Mouse (Mus musculus) cerebellum, adult 8-10 months (tissue): Measurements from ENCODE around the gene Gli3.

Experiments used
- DNase-seq: peaks from one replicate; pipeline ENCODE4 v3.0.0; 2022

Gli3 gene

DNA sequence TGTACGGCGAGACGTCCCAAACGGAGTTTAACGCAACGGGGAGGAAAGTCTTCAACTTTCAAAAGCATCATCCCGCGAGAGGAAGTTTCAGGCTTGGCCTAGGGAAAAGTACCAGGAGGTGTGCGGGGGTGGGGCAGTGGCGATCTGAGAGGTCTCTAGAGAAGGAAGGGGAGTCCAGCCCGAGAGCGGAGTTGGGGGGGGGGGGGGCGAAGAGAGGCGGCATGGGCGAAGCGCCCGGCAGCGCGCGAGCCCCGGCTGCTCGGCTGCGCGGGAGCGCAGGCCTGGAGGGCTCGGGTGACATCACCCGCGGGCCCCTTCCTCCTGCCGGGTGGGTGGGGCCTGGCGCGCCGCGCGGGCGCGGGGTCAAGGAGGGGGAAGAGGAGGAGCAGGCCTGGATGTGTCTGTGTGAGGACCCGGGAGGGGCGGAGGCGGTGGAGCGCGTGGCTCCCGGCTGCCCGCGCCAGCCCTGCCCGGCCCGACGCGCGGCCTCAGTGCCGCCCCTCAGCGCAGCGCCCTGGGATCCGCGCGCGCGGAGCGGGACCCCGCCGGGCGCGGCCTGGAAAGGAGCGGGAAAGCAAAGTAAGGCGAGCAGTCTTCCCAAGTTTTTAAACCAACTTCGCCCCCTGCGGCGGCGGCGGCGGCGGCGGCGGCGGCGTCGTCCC lies at the start of gene Gli3:
TSS of gene Gli3 (plus strand) at position 406 of the 662 bp plus-strand sequence.
- DNase-seq: no peak

DNA sequence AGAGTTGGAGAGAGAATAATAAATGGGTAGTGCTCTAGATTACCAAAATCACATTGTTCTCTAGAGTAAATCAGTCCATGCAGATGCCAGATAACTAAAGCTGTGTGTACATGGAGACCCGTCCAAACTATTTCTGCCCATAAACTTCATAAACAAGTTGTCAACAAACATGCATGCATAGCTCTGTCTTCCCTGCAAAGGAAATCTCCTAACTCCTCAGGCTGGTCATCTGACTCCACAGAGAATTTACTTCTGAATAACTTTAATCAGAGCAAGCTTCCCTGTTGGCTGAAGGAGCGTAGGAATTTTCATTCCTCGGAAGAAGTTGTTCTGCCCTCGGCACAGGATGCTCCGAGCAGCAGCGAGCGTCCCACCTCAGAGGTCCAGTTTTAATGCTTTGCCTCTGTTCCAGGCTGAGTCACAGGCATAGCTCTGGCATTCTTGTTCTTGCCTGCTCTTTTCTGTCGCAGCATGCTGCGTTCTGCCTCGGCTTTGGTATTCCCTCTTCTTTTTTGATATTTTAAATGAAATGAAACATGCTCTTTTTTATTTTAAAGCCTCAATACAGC lies 41.8 kb upstream of the Gli3 start:
- no peak for DNase-seq

DNA sequence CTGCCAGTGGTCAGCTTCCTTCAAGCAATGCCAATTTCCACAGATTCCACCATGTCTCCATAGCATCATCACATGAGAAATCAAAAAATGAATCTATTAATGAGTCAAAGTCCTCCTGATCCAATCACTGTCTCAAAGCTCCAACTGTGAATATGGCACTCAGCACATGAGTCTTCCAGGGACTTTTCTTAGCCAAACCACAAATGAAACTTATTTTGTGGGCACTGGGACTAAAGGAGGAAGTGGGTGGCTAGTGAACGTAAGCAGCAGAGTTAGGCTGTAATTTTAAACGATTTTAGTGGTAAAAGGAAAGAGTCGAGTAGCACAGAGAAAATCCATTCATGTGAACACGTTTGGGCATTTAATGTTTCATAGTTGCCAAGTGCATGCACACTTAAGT lies 21.0 kb upstream of the Gli3 start:
- DNase-seq: no peak

DNA sequence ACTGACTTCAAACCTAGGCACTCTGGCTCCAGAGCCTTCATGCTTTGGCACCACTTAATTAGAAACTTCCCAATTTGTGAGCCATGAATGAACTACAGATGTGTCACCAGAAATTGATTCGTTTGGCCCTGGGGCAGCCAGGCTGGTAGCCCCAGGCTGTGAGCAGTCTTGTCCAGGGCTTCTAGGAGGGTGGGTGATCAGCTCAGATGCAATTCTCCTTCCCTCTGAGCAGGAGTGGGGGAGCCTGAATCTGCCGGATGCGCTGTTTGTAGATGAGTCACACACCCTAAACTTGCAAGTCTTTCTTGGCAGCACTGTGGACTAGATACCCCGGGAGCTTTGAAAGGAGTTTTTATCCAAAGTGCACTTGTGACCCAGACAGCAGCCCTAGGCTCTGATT lies 18.7 kb upstream of the Gli3 start:
- no peak for DNase-seq

DNA sequence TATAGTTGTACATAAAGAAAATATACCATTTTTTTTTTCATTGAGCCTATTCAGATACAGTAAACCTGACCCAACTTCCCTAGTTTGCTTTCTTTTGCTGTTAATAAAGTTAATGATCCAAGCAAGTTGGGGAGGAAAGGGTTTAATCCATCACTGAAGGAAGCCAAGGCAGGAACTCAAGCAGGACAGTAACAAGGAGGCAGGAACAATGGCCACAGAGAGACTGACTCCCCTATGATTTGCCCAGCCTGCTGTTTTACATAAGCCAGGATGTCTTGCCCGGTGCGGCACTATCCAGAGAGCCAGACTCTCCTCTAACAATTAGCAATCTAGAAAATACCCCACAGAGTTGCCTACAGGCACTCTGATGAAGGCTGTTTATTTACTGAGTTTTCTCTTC lies 17.4 kb upstream of the Gli3 start:
- no peak for DNase-seq

DNA sequence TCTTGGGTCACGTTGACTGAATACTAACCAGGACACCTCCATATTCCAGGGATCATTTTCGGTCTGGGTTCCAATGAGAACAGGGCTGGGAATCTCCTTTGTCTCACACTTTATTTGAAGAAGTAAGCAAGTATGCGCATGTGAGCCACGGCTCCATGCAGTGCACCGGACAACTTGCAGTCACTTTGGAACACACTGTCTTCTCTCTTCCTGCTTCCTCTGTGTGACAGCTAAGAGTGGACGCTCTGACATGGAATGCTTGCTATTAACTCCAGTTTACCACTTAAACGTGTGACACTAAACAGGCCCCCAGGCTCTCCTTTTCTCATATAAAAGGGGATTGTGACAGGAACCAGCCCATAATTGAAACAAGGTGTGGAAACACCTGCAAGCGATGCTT lies 17.0 kb upstream of the Gli3 start:
- no peak for DNase-seq

DNA sequence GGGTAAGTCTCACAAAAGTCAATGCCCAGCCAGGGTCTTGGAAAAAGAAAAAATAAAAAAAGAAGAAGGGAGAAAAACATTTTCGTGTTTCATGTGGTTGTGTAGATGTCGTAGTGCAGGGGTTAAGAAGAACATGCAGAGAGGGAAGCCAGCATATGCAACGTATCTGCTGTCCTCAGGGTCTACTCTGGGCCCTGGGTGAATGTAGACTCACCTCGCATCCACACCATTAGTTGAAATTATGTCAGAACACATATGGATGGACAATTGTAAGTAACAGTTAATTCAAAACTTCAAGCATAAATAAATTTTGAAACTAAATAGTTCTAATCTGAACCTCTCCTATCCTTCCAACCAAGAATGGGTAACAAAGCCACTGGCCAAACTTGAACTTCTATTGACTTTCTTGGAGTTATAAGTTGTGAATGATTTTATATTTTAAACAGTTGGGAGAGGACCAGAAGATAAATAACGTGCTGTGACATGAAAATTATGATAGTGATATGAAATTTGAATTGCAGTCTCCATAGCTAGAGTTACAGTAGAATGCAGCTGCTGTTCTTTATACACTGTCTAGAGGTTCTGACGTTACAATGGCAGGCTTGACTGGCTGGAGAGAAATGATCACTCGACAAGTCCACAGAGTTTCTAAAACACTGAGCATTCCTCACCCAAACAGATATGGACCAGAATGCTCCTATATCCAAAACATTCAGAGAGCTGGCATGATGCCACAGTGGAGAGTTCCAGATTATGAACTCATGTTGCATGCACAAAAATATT lies 16.1 kb upstream of the Gli3 start:
- DNase-seq: no peak

DNA sequence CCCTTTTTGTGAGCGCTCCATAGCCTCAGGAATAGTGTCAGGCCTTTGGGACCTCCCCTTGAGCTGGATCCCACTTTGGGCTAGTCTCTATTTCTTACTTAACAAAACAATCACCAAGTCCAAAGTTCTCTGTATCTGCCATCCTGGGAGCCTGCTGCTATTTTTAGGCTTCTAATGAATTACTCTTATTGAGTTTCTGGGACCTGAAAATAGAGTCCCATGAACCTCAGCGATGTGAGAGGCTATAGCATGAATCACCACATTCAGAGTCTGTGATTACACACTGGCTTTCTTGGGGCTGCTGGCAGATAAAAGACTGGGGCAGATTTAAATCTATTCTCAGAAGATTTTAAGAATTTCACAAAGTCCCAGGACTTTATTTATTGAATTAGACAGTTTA lies 12.1 kb upstream of the Gli3 start:
- DNase-seq: no peak

DNA sequence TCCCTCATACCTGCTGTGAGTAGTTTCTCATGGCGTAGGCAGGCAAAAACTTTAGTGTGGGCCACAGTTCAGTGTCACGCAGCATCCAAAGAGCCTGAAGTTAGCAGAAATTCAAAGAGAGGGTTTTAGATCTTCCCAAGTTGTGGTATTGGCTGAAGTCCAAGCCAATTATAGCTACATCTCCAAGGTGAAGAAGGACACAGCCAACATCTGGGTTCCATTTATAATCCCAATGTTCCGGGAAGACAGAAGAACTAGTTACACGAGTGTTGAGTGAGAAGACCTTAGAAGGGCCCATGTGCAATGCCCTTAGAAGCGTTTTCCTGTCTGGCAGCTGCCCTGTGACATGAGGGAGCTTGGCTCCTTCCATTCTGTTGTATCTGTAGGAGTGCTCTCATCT lies 5.2 kb upstream of the Gli3 start:
- no peak for DNase-seq

DNA sequence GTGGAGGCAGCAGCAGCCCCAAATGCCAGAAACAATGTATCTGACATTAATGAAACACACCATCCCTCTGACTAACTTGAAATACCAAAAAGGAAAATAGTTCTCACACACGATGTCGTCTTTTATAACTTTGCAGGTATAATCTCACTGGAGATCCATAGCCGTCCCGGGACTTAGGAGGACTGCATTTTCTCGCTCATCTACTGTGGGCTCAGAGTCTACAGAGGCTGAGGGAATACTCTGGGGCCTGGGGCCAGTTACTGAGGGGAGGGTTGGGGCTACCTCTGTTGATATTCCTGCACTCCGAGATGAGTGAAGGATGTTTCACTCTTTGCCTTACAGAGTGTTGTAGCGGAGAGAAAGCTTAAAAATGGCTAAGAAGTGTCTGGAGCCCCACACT lies 1.1 kb upstream of the Gli3 start:
- no peak for DNase-seq

DNA sequence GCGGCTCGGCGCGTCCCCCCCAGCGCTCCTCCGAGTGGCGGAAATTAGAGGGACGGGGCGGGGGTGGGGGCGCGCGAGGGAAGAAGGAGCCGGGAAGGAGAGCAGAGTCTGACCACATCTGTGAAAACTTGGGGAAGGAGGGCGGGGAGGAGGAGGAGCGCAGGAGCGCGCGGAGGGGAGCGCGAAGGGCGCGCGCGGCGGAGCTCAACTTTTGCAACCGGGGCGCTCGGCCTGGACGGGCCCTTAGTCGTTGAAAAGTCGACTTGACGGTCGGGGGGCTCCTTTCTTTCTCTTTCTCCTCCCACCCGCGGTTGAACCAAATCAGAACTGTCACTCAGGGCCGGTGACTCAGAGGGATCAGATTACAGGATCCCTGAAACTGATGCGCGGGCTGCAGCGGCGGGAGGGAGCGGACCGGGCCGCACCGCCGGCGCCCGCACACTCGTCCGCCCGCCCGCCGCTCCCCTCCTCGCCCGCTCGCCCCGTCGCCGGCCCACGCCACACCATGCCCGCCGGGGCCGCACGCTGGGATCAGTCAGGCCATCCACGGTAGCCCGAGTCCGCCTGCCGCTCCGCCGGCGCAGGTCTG lies 551 bp downstream of the Gli3 start:
- no peak for DNase-seq

DNA sequence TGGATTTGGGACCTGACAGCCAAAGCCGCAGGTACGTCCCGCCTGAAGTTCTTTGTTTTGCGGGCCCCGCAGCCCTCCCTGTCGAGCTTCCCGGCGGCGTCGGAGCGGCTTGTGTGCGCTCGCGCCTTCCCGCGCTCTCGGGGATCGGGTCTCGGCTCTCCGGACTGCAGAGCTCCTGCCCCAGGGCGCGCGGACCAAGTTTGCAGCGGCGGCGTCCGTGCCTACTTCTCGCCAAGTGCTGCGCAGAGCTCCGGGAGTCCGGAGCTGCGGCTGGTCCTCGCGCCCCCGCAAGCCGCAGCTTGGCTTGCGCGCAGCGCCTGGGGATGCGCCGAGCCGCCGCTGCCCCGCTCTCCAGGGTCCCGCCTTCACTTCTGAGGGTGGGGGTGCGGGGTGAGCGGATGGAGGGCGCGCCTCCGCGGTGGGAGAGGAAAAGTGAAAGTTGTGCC lies 1.1 kb downstream of the Gli3 start:
- no peak for DNase-seq

DNA sequence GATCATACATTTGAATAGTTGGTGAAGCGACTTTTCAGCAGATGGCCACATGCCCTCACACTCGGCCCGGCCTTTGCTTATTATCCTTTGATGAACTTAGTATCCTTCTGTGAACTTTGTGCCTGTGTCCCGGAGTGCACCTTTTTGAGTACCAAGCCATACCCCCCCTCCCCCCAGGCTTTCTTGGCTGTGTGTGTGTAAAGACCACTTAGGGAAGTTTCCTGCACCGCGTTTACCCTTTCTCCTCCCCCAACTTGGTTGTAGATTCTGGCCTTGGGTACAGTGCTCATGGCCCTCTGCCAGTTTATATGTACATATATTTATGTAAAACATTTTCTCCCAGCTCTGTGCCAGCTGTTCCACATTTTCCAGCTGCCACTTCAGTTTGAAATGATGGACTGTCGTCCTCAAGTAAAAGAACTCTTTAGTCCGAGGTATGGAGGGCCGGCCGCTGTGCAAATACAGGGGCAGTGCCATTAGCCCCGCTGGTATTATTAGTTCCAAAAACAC lies 1.8 kb downstream of the Gli3 start:
- no peak for DNase-seq

DNA sequence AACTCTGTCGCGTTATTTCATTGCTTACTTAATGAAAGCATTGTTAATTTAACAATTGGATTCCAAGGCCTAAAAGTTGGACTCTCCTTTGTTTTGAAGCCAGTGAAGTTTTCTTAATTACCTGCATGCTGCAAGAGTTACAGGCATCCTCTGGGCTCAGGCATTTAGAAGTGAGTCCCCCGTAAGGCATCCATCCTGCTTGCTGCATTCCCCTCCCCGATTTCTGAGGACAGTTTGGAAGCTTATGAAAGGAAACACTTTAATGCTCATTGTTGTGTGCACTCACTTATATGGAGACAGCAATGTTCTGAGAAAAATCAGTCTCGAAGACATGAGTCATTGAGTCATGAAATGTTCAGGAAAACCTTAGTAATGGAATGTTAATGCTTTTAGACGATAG lies 3.5 kb downstream of the Gli3 start:
- no peak for DNase-seq

DNA sequence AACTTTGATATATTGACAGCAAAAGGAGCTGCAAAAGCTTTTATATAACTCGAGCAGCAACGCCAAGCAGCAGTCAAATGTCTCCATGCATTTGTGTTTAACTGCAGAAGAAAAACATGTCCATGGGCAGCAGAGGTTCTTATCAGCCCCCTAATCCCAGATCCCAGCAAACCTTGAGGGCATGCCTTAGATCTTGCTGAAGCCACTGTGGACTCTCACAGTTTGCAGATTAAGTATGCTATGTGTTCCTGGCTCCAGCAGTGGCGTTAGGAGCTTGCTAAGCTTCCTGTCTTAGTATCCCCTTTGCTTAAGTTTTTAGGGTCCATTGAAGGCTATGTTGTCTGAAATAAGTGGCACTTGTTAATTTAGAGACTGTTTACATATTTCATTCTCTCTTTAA lies 4.4 kb downstream of the Gli3 start:
- DNase-seq: no peak

DNA sequence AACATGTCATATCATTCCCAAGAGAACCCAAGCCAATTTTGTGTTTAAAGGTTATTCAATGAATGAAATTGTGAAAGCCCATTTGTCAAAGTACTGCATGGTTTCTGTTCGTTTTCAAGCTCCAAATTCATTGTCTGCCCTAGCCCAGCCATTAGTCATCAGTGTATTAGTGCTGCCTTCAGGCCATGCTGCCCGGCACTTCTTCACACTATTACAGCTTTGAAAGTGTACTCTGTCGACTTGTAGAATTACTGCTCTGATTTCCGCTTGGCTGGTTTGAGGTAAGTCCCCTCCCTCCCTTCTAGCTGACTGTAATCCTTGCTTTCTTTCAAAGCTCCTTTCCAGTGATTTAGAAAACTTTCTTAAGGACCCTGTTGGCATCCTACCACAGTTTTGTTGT lies 5.4 kb downstream of the Gli3 start:
- no peak for DNase-seq

DNA sequence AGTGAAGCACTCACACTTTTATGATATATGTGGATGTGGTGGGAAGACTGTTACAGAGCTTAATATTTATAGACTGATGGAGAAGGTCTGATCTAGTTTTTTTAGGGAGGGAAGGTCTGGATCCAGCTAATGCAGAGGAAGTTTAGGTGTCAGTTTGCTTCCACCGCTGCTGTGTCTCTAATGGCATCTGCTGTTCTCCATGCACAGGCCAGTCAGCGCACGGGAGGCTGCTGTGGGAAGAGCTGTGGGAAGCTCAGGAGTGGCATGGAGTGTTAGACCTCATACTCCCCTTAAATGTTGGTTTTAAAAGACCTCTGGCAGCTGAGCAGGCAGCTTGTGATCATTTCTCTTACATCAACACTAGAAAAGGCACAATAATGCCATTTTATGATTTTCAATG lies 7.0 kb downstream of the Gli3 start:
- no peak for DNase-seq

DNA sequence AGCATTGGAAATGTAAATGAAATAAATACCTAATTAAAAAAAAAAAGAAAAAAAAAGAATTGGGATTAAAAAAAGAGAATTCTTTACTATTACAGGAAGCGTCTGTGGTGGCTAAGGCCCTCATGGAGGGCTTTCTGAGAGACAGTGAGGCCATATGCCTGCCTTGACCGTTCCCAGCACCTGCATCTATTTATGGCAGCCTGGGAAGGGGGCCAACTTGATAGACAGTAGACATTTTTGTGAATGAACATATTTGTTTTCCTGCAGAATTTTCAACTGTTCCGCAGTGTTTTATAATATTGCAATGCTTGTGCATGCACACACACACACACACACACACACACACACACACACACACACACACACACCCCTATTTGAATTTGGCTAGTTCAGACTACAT lies 9.7 kb downstream of the Gli3 start:
- no peak for DNase-seq

DNA sequence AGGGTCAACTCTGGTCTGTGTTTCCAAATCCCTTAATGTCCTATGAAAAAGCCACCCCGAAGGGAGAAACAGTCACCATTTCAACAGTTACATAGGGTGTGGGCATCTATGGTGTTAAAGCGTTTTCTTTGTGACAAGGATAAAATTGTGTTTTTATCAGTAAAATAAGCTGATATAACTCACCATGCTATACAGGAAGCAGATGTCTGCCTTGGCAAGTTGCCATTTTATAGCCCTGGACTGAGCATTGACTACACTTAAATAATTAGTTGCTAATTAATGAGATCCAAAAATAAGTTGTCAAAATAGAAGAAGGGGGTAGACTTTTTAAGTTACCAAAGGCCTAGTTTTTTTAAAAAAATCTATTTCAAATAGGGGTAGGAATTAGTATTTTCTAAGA lies 11.4 kb downstream of the Gli3 start:
- DNase-seq: no peak

DNA sequence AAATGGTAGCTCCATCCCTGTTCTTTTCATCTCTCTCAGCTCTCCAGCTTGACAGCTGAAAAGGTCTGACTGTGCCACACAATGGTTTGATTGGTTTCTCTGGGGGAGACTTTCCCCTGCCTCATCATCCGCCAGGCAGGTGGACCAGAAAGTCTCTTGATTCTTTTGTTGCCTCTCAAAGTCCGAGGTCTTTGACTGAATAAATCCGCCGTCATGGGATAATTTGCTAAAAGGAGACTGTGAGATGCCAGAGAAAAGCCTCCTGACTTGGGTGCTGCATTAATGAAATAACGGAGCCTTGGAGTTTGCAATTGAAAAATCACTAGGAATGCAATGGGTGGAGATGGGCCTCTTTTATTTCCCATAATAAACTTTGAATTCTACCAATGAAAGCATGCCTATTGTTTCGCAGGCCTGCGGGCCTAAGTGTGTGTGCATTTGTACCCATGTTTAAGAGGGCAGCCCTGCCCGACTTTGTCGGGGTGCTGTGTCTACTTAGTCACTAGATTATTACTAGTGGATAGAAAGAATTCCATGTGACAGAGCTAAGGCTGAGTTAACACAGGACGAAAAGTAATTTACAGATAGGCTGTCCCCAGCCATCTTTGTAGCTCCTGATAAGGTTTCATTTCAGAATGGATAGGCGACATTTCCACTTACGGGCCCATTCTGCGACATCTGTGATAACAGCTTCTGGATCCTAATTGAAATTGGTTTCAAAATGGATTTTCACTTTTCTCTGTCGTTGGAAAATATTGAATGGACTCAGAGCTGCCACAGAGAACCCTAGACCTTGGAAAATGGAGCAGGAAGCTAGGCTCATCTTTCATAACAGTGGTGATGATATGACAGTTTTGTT lies 23.2 kb downstream of the Gli3 start:
- no peak for DNase-seq

DNA sequence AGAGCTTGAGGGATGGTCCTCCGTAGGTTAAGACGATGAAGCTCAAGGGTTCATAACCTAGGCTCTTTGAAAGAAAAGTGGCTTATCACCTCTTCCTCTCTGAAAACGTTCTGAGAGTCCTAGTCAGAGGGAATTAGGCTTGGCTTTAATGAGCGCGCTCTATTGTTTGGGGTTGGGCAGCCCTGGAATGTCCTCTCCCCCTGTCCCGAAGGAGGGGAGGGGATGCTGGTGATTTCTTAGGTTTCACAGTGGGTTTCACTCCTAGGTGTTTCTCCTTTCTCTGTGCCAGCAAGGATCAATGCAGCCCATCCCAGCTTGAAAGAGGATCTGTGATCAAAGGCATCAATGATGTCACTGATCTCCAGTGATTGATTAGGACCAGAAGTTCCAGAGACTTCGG lies 24.3 kb downstream of the Gli3 start:
- DNase-seq: no peak

DNA sequence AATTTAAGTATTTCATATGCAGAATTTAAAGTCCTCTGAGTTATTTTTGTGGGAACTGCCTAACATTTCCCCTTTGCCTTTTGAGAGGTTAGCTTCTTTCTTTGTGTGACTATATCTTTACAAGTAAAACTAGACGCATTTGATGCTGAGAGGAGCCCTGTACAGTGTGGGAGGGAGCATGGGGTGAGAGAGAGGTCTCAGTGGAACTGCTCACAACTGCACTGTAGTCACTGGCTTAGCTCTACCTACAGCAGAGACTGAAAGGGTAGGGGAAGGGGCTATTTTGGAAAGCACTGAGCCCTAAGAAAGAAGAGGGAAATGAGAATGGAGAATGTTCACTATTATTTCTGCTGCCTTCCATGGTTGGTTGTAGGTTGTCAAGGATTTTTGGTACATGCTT lies 25.0 kb downstream of the Gli3 start:
- no peak for DNase-seq

DNA sequence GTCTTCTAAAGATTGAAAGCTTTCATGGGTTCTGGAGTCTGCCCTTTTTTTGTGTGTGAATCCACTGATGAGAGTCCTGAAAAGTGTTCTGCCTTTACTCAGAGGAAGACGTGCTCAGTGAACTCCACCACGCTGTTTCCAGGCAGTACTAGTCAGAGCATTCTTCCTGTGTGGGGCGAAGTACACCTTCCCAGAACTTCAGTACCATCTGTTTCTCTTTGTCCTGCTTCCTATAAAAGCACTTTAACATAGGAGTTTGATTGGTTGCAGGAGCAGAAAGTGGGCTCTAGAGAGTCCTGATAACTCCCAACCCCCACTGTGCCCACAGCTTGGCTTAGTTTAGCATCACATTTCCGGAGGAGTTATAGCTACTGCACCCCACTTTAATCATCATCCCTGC lies 32.8 kb downstream of the Gli3 start:
- no peak for DNase-seq
